Mouse (Mus musculus) MEL (cell line): ENCODE measurements around the gene Rubcn. TPM values are rescaled to one million over a fixed set of nuclear protein-coding genes. Genes with fewer than 3 reads are reported as not detected.

Experiments used
- DNase-seq: peaks from one replicate; pipeline ENCODE4 v3.0.0; 2011; ENCODE audit warnings: low read depth, low spot score
- H3K27ac ChIP-seq: 2 replicates; pipeline ENCODE4 v1.5.1; 2012; ENCODE audit warnings: low read depth, mild to moderate bottlenecking, control low read depth, low read length, moderate library complexity; ENCODE audit not compliant: control insufficient read depth
- H3K27me3 ChIP-seq, 2 experiments: fragments of 150-350 bp in 1 of 2; sonication (generic) in 1 of 2; 2 replicates each; pipeline ENCODE4 v1.6.1; 2012; ENCODE audit warnings: low read length in 2 of 2, mild to moderate bottlenecking in 2 of 2, improper control_type of control experiment in 1 of 2, moderate library complexity in 1 of 2; ENCODE audit not compliant: insufficient read depth in 2 of 2, control insufficient read depth in 1 of 2
- H3K36me3 ChIP-seq, 2 experiments: 2 replicates each; pipeline ENCODE4 v1.6.1; 2012 to 2014; ENCODE audit warnings: low read length in 2 of 2, improper control_type of control experiment in 1 of 2, inconsistent platforms in 1 of 2, mild to moderate bottlenecking in 1 of 2; ENCODE audit not compliant: insufficient read depth in 2 of 2, control insufficient read depth in 1 of 2
- H3K4me1 ChIP-seq, 2 experiments: fragments of 150-350 bp in 1 of 2; sonication (generic) in 1 of 2; 2 replicates each; pipeline ENCODE4 v1.6.1; 2012; ENCODE audit warnings: low read length in 2 of 2, improper control_type of control experiment in 1 of 2, mild to moderate bottlenecking in 1 of 2; ENCODE audit not compliant: insufficient read depth in 2 of 2, control insufficient read depth in 1 of 2
- H3K4me3 ChIP-seq, 2 experiments: fragments of 150-350 bp in 1 of 2; sonication (generic) in 1 of 2; 2 replicates each; pipeline ENCODE4 v1.5.1; 2012; ENCODE audit warnings: low read depth in 2 of 2, low read length in 2 of 2, mild to moderate bottlenecking in 2 of 2, moderate library complexity in 2 of 2, control low read depth in 1 of 2, improper control_type of control experiment in 1 of 2; ENCODE audit not compliant: control insufficient read depth in 1 of 2, insufficient read depth in 1 of 2
- H3K79me2 ChIP-seq: 2 replicates; pipeline ENCODE4 v1.6.1; 2012; ENCODE audit warnings: mild to moderate bottlenecking, low read length, moderate library complexity; ENCODE audit not compliant: control insufficient read depth, poor library complexity, insufficient read depth
- H3K9ac ChIP-seq: 2 replicates; pipeline ENCODE4 v1.6.1; 2012; ENCODE audit warnings: low read depth, mild to moderate bottlenecking, control low read depth, low read length, moderate library complexity; ENCODE audit not compliant: control insufficient read depth, poor library complexity, severe bottlenecking
- H3K9me3 ChIP-seq: fragments of 150-350 bp; sonication (generic); replicated peaks from 2 replicates; pipeline ENCODE4 v1.6.1; 2012; ENCODE audit warnings: mild to moderate bottlenecking, low read length, improper control_type of control experiment, moderate library complexity; ENCODE audit not compliant: insufficient read depth
- CTCF ChIP-seq, 3 experiments: IDR thresholded peaks in 2 of 3; conservative IDR thresholded peaks in 1 of 3; 2 replicates each; pipeline ENCODE4 v1.5.1; 2011 to 2012; ENCODE audit warnings: low read length in 3 of 3, low read depth in 2 of 3, mild to moderate bottlenecking in 2 of 3, improper control_type of control experiment in 1 of 3, inconsistent platforms in 1 of 3, mixed read lengths in 1 of 3, moderate library complexity in 1 of 3; ENCODE audit not compliant: control insufficient read depth in 1 of 3, insufficient read depth in 1 of 3, poor library complexity in 1 of 3, severe bottlenecking in 1 of 3
- EP300 ChIP-seq, 2 experiments: IDR thresholded peaks; 2 replicates each; pipeline ENCODE4 v1.6.1; 2011; ENCODE audit warnings: improper control_type of control experiment in 2 of 2, low read length in 2 of 2, low read depth in 1 of 2, mild to moderate bottlenecking in 1 of 2
- ETS1 ChIP-seq: IDR thresholded peaks from 2 replicates; pipeline ENCODE4 v1.6.1; 2012; ENCODE audit warnings: low read depth, mild to moderate bottlenecking, inconsistent platforms, low read length, improper control_type of control experiment, moderate library complexity
- GABPA ChIP-seq: IDR thresholded peaks from 2 replicates; pipeline ENCODE4 v1.6.1; 2012; ENCODE audit warnings: low read depth, mild to moderate bottlenecking, inconsistent platforms, low read length, improper control_type of control experiment, moderate library complexity
- HCFC1 ChIP-seq: IDR thresholded peaks from 2 replicates; pipeline ENCODE4 v1.6.1; 2012; ENCODE audit warnings: low read depth, mild to moderate bottlenecking, inconsistent platforms, low read length, improper control_type of control experiment, moderate library complexity
- JUND ChIP-seq: IDR thresholded peaks from 2 replicates; pipeline ENCODE4 v1.6.1; 2011; ENCODE audit warnings: low read depth, mild to moderate bottlenecking, improper control_type of control experiment, low read length
- MAFK ChIP-seq: IDR thresholded peaks from 2 replicates; pipeline ENCODE4 v1.6.1; 2011; ENCODE audit warnings: low read depth, mild to moderate bottlenecking, low read length, improper control_type of control experiment, borderline replicate concordance
- MAZ ChIP-seq: IDR thresholded peaks from 2 replicates; pipeline ENCODE4 v1.6.1; 2012; ENCODE audit warnings: low read depth, mild to moderate bottlenecking, inconsistent platforms, low read length, improper control_type of control experiment
- MYB ChIP-seq: IDR thresholded peaks from 2 replicates; pipeline ENCODE4 v1.6.1; 2011; ENCODE audit warnings: mild to moderate bottlenecking, low read depth, low read length, improper control_type of control experiment
- POLR2AphosphoS2 ChIP-seq: IDR thresholded peaks from 2 replicates; pipeline ENCODE4 v1.6.1; 2011; ENCODE audit warnings: low read length, improper control_type of control experiment
- POLR2AphosphoS5 ChIP-seq: IDR thresholded peaks from 2 replicates; pipeline ENCODE4 v1.6.1; 2012; ENCODE audit warnings: low read depth, borderline replicate concordance, mild to moderate bottlenecking, inconsistent platforms, low read length, moderate library complexity, mixed read lengths
- RCOR1 ChIP-seq: IDR thresholded peaks from 2 replicates; pipeline ENCODE4 v1.6.1; 2012; ENCODE audit warnings: low read depth, mild to moderate bottlenecking, inconsistent platforms, low read length, improper control_type of control experiment
- TBP ChIP-seq: IDR thresholded peaks from 2 replicates; pipeline ENCODE4 v1.8.0; 2011; ENCODE audit warnings: low read depth, low read length, improper control_type of control experiment
- TCF12 ChIP-seq: IDR thresholded peaks from 2 replicates; pipeline ENCODE4 v1.6.1; 2014; ENCODE audit warnings: low read depth, mild to moderate bottlenecking, inconsistent platforms, low read length, improper control_type of control experiment, moderate library complexity
- USF1 ChIP-seq: IDR thresholded peaks from 2 replicates; pipeline ENCODE4 v1.6.1; 2014; ENCODE audit warnings: low read depth, mild to moderate bottlenecking, inconsistent platforms, low read length, improper control_type of control experiment, moderate library complexity
- ZKSCAN1 ChIP-seq: IDR thresholded peaks from 2 replicates; pipeline ENCODE4 v1.6.1; 2012; ENCODE audit warnings: low read depth, mild to moderate bottlenecking, inconsistent platforms, low read length, improper control_type of control experiment, moderate library complexity
- ZNF384 ChIP-seq: IDR thresholded peaks from 2 replicates; pipeline ENCODE4 v1.6.1; 2012; ENCODE audit warnings: low read depth, mild to moderate bottlenecking, inconsistent platforms, low read length, improper control_type of control experiment
- polyA plus RNA-seq, 2 experiments: library from polyadenylated mRNA; stranded (reverse) in 1 of 2; unstranded in 1 of 2; fragments of >175 nt in 1 of 2; fragments of >200 nt in 1 of 2; gene quantifications; 2 replicates each; pipeline versions ENCODE4 v1.2.1 to v1.2.4; 2012; ENCODE audit warnings: low replicate concordance in 2 of 2, low read depth in 1 of 2; ENCODE audit not compliant: insufficient read length in 2 of 2, insufficient read depth in 1 of 2, missing spikeins in 1 of 2
- total RNA-seq: library from RNA; depleted of rRNA; stranded (reverse); fragments of 300-350 nt; gene quantifications from 2 replicates; pipeline ENCODE4 v1.2.3, GENCODE M21; 2012

The Rubcn gene
- total and polyA plus RNA-seq, 3 experiments, result 10.2 to 14.6 TPM; not detected in 1

- H3K4me3 ChIP-seq, result no peak overlapping the region
- H3K36me3 ChIP-seq, result peaks cover 0 to 3% of the 10 kb centered on the region in 2 experiments; a peak in 1 of 4 replicates
- H3K9me3 ChIP-seq, result no peaks in the 10 kb centered on the region
- H3K79me2 ChIP-seq, result no peaks in the 10 kb centered on the region
- peaks cover 0 to 7% of the 10 kb centered on the region in 2 experiments; a peak in 2 of 4 replicates for H3K4me1 ChIP-seq
- DNase-seq, result no peak
- no peak overlapping the region for H3K27ac ChIP-seq
- H3K27me3 ChIP-seq, result no peaks in the 10 kb centered on the region
- TF ChIP-seq JUND (no peak), TCF12 (no peak), USF1 (no peak), HCFC1 (no peak), MAFK (no peak), MAZ (no peak), CTCF (IDR thresholded peaks at IDR 0.05 in 2 of 3, conservative IDR thresholded peaks at IDR 0.05 in 1 of 3; ENCODE audit: control insufficient read depth in 1 of 3, insufficient read depth in 1 of 3, low read depth in 2 of 3, low read length in 3 of 3, poor library complexity in 1 of 3, severe bottlenecking in 1 of 3) (no peak), ETS1 (no peak), POLR2AphosphoS2 (no peak), TBP (no peak)
- no peak overlapping the region for H3K9ac ChIP-seq
Measured at GRCm38 (mm10) chr16:32818036-32818435, 59.5 kb downstream of the Rubcn start.

- Histone ChIP-seq H3K9me3 (no peaks in the 10 kb centered on the region), H3K79me2 (no peaks in the 10 kb centered on the region), H3K36me3 (peaks cover 0 to 3% of the 10 kb centered on the region in 2 experiments; a peak in 1 of 4 replicates), H3K27ac (no peak overlapping the region), H3K9ac (no peak overlapping the region), H3K27me3 (no peaks in the 10 kb centered on the region), H3K4me3 (no peak overlapping the region), H3K4me1 (peaks cover 0 to 7% of the 10 kb centered on the region in 2 experiments; a peak in 2 of 4 replicates)
- TF ChIP-seq EP300 (IDR thresholded peaks at IDR 0.05; ENCODE audit: low read depth in 1 of 2, low read length in 2 of 2) (no peak), ZNF384 (peak; percentile 34; the same call in 1 of the 2 replicates), MAFK (no peak)
- no peak for DNase-seq
Measured at GRCm38 (mm10) chr16:32815160-32815605, 62.4 kb downstream of the Rubcn start.

- Histone ChIP-seq H3K27ac (no peak overlapping the region), H3K4me3 (no peak overlapping the region)
- DNase-seq, result no peak
- no peak for TF ChIP-seq USF1
- no peak for TF ChIP-seq GABPA
- no peak for TF ChIP-seq MYB
- TF ChIP-seq ZKSCAN1, result no peak
- TF ChIP-seq TBP, result no peak
- TF ChIP-seq RCOR1, result no peak
- no peak for TF ChIP-seq POLR2AphosphoS5
- no peak for TF ChIP-seq JUND
- no peak for TF ChIP-seq EP300 (IDR thresholded peaks at IDR 0.05; ENCODE audit: low read depth in 1 of 2, low read length in 2 of 2)
- no peak for TF ChIP-seq ZNF384
- no peak for TF ChIP-seq MAFK
- TF ChIP-seq, all 39 proteins: peak for 0
- Histone ChIP-seq H3K27me3 (no peaks in the 10 kb centered on the region), H3K36me3 (peaks cover 0 to 3% of the 10 kb centered on the region in 2 experiments; a peak in 1 of 4 replicates), H3K9ac (no peak overlapping the region), H3K79me2 (no peaks in the 10 kb centered on the region), H3K4me1 (peaks cover 0 to 7% of the 10 kb centered on the region in 2 experiments; a peak in 2 of 4 replicates), H3K9me3 (no peaks in the 10 kb centered on the region)
Measured at GRCm38 (mm10) chr16:32814539-32814938, 63.0 kb downstream of the Rubcn start.
